Mouse (Mus musculus) forebrain, embryonic 14.5 days (tissue): ENCODE data around the gene Alyref2. TPM values are rescaled to one million over a fixed set of nuclear protein-coding genes. Genes with fewer than 3 reads are reported as not detected.
A peak's percentile ranks its signal among the peaks of the same experiment; 100 is the strongest.

Experiments used
- ATAC-seq: fragments of 200-750 bp; cut with Nextera tagmentation; 2 replicates; pipeline ENCODE4 v1.8.0; 2017; ENCODE audit warnings: mild to moderate bottlenecking, moderate library complexity
- DNase-seq: peaks from one replicate; pipeline ENCODE4 v3.0.0-alpha.2; 2015; ENCODE audit warnings: low spot score
- H3K27ac ChIP-seq: fragments of 300-500 bp; sonication (generic); 2 replicates; pipeline ENCODE4 v1.5.1; 2014; ENCODE audit warnings: low read depth, mild to moderate bottlenecking, control low read depth, low read length, moderate library complexity
- H3K27me3 ChIP-seq: fragments of 300-500 bp; sonication (generic); replicated peaks from 2 replicates; pipeline ENCODE4 v1.6.1; 2014; ENCODE audit warnings: low read length, control low read depth, mixed read lengths; ENCODE audit not compliant: control insufficient read depth, insufficient read depth
- H3K36me3 ChIP-seq: fragments of 300-500 bp; sonication (generic); 2 replicates; pipeline ENCODE4 v1.6.1; 2014; ENCODE audit warnings: low read length, control low read depth; ENCODE audit not compliant: control insufficient read depth, insufficient read depth
- H3K4me1 ChIP-seq: fragments of 300-500 bp; sonication (generic); 2 replicates; pipeline ENCODE4 v1.6.1; 2014; ENCODE audit warnings: antibody characterized with exemption, low read length, control low read depth; ENCODE audit not compliant: control insufficient read depth, insufficient read depth
- H3K4me2 ChIP-seq: fragments of 300-500 bp; sonication (generic); 2 replicates; pipeline ENCODE4 v1.6.1; 2014; ENCODE audit warnings: mild to moderate bottlenecking, control low read depth, low read length
- H3K4me3 ChIP-seq: fragments of 300-500 bp; sonication (generic); 2 replicates; pipeline ENCODE4 v1.5.1; 2014; ENCODE audit warnings: low read depth, low read length, control low read depth
- H3K9ac ChIP-seq: fragments of 300-500 bp; sonication (generic); 2 replicates; pipeline ENCODE4 v1.6.1; 2014; ENCODE audit warnings: mild to moderate bottlenecking, low read length, control low read depth, moderate library complexity
- H3K9me3 ChIP-seq: fragments of 300-500 bp; sonication (generic); replicated peaks from 2 replicates; pipeline ENCODE4 v1.6.1; 2016; ENCODE audit warnings: low read length, control low read depth, mixed read lengths; ENCODE audit not compliant: control insufficient read depth
- WGBS: fragments of 180-500 bp; shearing (Covaris S2); extraction: QIAGEN DNeasy Blood & Tissue Kit; methylation state at CpG from one replicate; pipeline ENCODE4 v1.1.7; 2014; 5-methylcytosine and 5-hydroxymethylcytosine counted together
- polyA plus RNA-seq: library from polyadenylated mRNA; unstranded; fragments of >200 nt; fragmentation: Nextera tagmentation; extraction: Ambion mirVana; gene quantifications from 2 replicates; pipeline ENCODE4 v1.2.1, GENCODE M21; 2014

The Alyref2 gene
- polyA plus RNA-seq, 1 experiment from 2014 or later: 24.3 TPM

- Histone ChIP-seq H3K4me1 (no peaks in the 10 kb centered on the region), H3K27me3 (no peaks in the 10 kb centered on the region), H3K4me3 (no peak overlapping the region), H3K36me3 (no peaks in the 10 kb centered on the region), H3K9me3 (no peaks in the 10 kb centered on the region), H3K4me2 (no peak overlapping the region), H3K27ac (no peak overlapping the region), H3K9ac (no peak overlapping the region)
- WGBS: 86% methylated on average over 7 of the region's 7 CpGs
- ATAC-seq (no peak), DNase-seq (no peak)
Measured at GRCm38 (mm10) chr1:171551326-171551725, 48.0 kb downstream of the Alyref2 start.

GRCm38 (mm10) chr1:171552230-171552629, 49.0 kb downstream of the Alyref2 start:
- no peak for DNase-seq
- no peaks in the 10 kb centered on the region for H3K27me3 ChIP-seq
- WGBS: 79% methylated on average over 2 of the region's 2 CpGs
- no peaks in the 10 kb centered on the region for H3K36me3 ChIP-seq
- no peak for ATAC-seq
- H3K9me3 ChIP-seq: no peaks in the 10 kb centered on the region
- H3K4me1 ChIP-seq: no peaks in the 10 kb centered on the region
- H3K4me2 ChIP-seq: no peak overlapping the region
- H3K4me3 ChIP-seq: no peak overlapping the region
- H3K9ac ChIP-seq: no peak overlapping the region
- H3K27ac ChIP-seq: no peak overlapping the region

DNA sequence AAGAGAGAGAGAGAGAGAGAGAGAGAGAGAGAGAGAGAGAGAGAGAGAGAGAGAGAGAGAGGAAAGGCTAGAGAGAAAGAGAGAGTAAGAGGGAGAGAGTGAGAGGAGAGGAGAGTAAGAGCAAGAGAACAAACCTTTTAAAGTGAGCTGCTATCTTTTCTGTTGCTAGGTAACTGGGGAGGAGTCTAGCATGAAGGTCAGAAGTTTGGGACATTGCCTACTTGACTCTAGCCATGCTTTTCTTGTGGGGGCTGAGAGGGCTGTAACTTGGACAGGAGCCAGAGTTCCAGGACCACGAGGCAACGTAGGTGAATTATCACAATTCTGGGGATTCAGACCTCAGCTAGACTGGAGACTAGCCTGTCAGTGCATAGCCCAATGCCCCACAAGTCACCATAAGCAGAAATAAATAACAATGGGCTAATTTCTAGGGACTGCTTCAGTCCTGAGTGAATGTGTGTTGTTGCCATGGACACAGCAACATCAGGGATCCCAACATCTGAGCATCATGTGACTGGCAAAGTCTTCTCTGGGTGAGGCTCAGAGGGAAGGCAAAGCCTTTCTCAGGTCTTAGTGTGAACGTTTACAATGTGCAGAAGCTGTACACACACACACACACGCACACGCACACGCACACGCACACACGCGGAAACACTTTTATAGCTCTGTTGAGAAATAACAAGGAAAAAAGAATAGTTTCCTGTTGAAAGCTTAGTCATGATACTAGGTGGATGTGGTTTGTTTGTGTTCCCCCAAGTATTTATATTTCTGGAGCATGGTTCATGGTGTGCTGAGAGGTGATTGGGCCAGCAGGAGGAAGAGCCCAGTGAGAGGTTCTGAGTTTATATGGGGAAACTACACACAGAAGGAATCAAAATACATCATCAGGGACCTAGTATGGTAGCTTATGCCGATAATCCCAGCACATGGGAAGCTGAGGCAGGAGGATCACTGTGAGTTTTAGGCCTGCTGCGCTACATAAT, 50.4 kb downstream of the Alyref2 start:
- H3K4me1 ChIP-seq: no peaks in the 10 kb centered on the region
- H3K27me3 ChIP-seq: no peaks in the 10 kb centered on the region
- H3K4me2 ChIP-seq: no peak overlapping the region
- H3K9ac ChIP-seq: no peak overlapping the region
- 88% methylated on average over 11 of the region's 11 CpGs for WGBS
- peak; percentile 1 for DNase-seq
- no peak overlapping the region for H3K4me3 ChIP-seq
- no peak for ATAC-seq
- H3K36me3 ChIP-seq: no peaks in the 10 kb centered on the region
- no peaks in the 10 kb centered on the region for H3K9me3 ChIP-seq
- H3K27ac ChIP-seq: no peak overlapping the region

Other genes with a start within 250 kb of the Alyref2 start
- gene B4galt3, start 233.2 kb upstream of the Alyref2 start, polyA plus RNA-seq: 74.9 and 94.2 TPM in 2 replicates
- gene Ppox, start 222.3 kb upstream of the Alyref2 start, polyA plus RNA-seq: 41.4 and 46.0 TPM in 2 replicates
- 89.9 and 104 TPM in 2 replicates for gene Usp21, start 215.5 kb upstream of the Alyref2 start, polyA plus RNA-seq
- 119 and 127 TPM in 2 replicates for gene Ufc1, start 208.5 kb upstream of the Alyref2 start, polyA plus RNA-seq
- 53.9 and 60.5 TPM in 2 replicates for gene Dedd, start 174.3 kb upstream of the Alyref2 start, polyA plus RNA-seq
- gene Nit1, start 157.8 kb upstream of the Alyref2 start, polyA plus RNA-seq: 45.9 and 46.0 TPM in 2 replicates
- 78.3 and 82.6 TPM in 2 replicates for gene Pfdn2, start 157.8 kb upstream of the Alyref2 start, polyA plus RNA-seq
- 3.0 and 5.2 TPM in 2 replicates for gene Klhdc9, start 142.7 kb upstream of the Alyref2 start, polyA plus RNA-seq
- 0.11 and 0.32 TPM in 2 replicates for gene Nectin4, start 133.4 kb upstream of the Alyref2 start, polyA plus RNA-seq
- 0.28 and 0.39 TPM in 2 replicates for gene Arhgap30, start 114.5 kb upstream of the Alyref2 start, polyA plus RNA-seq
- gene Usf1, start 92.2 kb upstream of the Alyref2 start, polyA plus RNA-seq: 212 and 263 TPM in 2 replicates
- 4.5 and 4.8 TPM in 2 replicates for gene Tstd1, start 84.6 kb upstream of the Alyref2 start, polyA plus RNA-seq
- gene F11r, start 65.9 kb upstream of the Alyref2 start, polyA plus RNA-seq: 3.0 and 6.9 TPM in 2 replicates
- not detected in 2 replicates for gene Itln1, start 31.8 kb downstream of the Alyref2 start, polyA plus RNA-seq
- not detected in 2 replicates for gene Cd244a, start 55.7 kb downstream of the Alyref2 start, polyA plus RNA-seq
- 0.10 TPM in 1 of 2 replicates, not detected in the other for gene Ly9, start 103.9 kb downstream of the Alyref2 start, polyA plus RNA-seq
- not detected in 2 replicates for gene Slamf7, start 149.6 kb downstream of the Alyref2 start, polyA plus RNA-seq
- gene Cd48, start 178.5 kb downstream of the Alyref2 start, polyA plus RNA-seq: 0.90 and 1.1 TPM in 2 replicates